Mouse (Mus musculus): ENCODE measurements at regions not wholly inside any gene's neighbourhood (a gene's known extent, or its start where the extent isn't known, plus 50 kb on each side); places are given as distances from the start of the nearest gene placed in this dataset.

DNA sequence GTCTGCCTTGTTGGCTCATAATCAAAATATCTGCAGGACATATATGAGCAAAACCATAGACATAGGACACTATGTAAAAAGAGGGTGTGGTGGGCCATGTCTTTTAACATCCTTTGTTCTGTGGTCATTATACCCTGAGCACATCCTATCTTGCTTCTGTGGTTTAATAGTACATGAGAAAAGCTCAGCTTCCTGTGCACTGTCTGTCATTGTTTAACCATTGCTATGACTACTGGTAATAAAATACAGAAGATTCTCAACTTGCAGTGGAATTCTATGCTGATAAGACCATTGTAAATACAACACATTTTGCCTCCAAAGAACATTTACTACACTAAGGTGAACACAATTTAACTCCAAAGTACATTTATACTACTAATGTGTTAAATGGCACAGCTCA lies 1610.0 kb upstream of the Cntnap5a start:
- TF ChIP-seq CTCF (conservative IDR thresholded peaks at IDR 0.05; ENCODE audit: low read length) (no peak), NANOG (IDR thresholded peaks at IDR 0.05; ENCODE audit: borderline replicate concordance, low read length) (no peak)
